Mouse (Mus musculus) heart, embryonic 12.5 days (tissue): ENCODE data around the gene Abhd17b. TPM values are rescaled to one million over a fixed set of nuclear protein-coding genes. Genes with fewer than 3 reads are reported as not detected.
"Not testable (repeated sequence)": the region's sequence is repeated elsewhere in the genome, so short reads cannot be mapped to it uniquely, and the experiment has no call there.

Experiments
- ATAC-seq: fragments of 200-750 bp; cut with Nextera tagmentation; 2 replicates; pipeline ENCODE4 v1.8.0; 2017; ENCODE audit warnings: moderate TSS enrichment, moderate library complexity; ENCODE audit not compliant: insufficient number of reproducible peaks, low FRiP score
- H3K27ac ChIP-seq: fragments of 300-500 bp; sonication (generic); 2 replicates; pipeline ENCODE4 v1.5.1; 2016; ENCODE audit warnings: mild to moderate bottlenecking, moderate library complexity; ENCODE audit not compliant: poor library complexity, severe bottlenecking
- H3K27me3 ChIP-seq: fragments of 300-500 bp; sonication (generic); replicated peaks from 2 replicates; pipeline ENCODE4 v1.6.1; 2016; ENCODE audit warnings: mild to moderate bottlenecking, moderate library complexity
- H3K36me3 ChIP-seq: fragments of 300-500 bp; sonication (generic); 2 replicates; pipeline ENCODE4 v1.6.1; 2016; ENCODE audit warnings: mild to moderate bottlenecking, moderate library complexity
- H3K4me1 ChIP-seq: fragments of 300-500 bp; sonication (generic); replicated peaks from 2 replicates; pipeline ENCODE4 v1.6.1; 2016; ENCODE audit warnings: mild to moderate bottlenecking
- H3K4me2 ChIP-seq: fragments of 300-500 bp; sonication (generic); 2 replicates; pipeline ENCODE4 v1.6.1; 2016; ENCODE audit warnings: mild to moderate bottlenecking, moderate library complexity
- H3K4me3 ChIP-seq: fragments of 300-500 bp; sonication (generic); 2 replicates; pipeline ENCODE4 v1.5.1; 2016; ENCODE audit warnings: mild to moderate bottlenecking
- H3K9ac ChIP-seq: fragments of 300-500 bp; sonication (generic); 2 replicates; pipeline ENCODE4 v1.6.1; 2016; ENCODE audit warnings: mild to moderate bottlenecking, moderate library complexity
- H3K9me3 ChIP-seq: fragments of 300-500 bp; sonication (generic); replicated peaks from 2 replicates; pipeline ENCODE4 v1.6.1; 2016; ENCODE audit warnings: mild to moderate bottlenecking, moderate library complexity
- WGBS: fragments of 180-500 bp; shearing (Covaris S2); methylation state at CpG from one replicate; pipeline ENCODE4 v1.1.7; 2016; 5-methylcytosine and 5-hydroxymethylcytosine counted together
- polyA plus RNA-seq: library from polyadenylated mRNA; unstranded; fragments of >200 nt; fragmentation: Nextera tagmentation; extraction: Ambion mirVana; gene quantifications from 2 replicates; pipeline ENCODE4 v1.2.1, GENCODE M21; 2016

Abhd17b gene
- polyA plus RNA-seq, 1 experiment from 2014 or later: 26.0 TPM

- Histone ChIP-seq H3K27ac (no peak overlapping the region), H3K27me3 (no peaks in the 10 kb centered on the region), H3K9ac (no peak overlapping the region), H3K4me2 (no peak overlapping the region), H3K4me3 (no peak overlapping the region), H3K9me3 (no peaks in the 10 kb centered on the region; the same call in none of the 2 replicates), H3K4me1 (0 out of 2 replicates have a peak, but pooled peaks cover 9% of the 10 kb centered on the region), H3K36me3 (no peaks in the 10 kb centered on the region)
- ATAC-seq: no peak
- 69% methylated on average over 10 of the region's 10 CpGs for WGBS
Observed at GRCm38 (mm10) chr19:21715005-21715442, 62.0 kb downstream of the Abhd17b start.

GRCm38 (mm10) chr19:21715515-21715914 is 62.5 kb downstream of the Abhd17b start:
- Histone ChIP-seq H3K4me2 (no peak overlapping the region), H3K4me1 (0 out of 2 replicates have a peak, but pooled peaks cover 9% of the 10 kb centered on the region), H3K36me3 (no peaks in the 10 kb centered on the region), H3K4me3 (no peak overlapping the region), H3K27me3 (no peaks in the 10 kb centered on the region), H3K9me3 (no peaks in the 10 kb centered on the region; the same call in none of the 2 replicates), H3K27ac (no peak overlapping the region), H3K9ac (no peak overlapping the region)
- 89% methylated on average over 9 of the region's 9 CpGs for WGBS
- no peak for ATAC-seq

GRCm38 (mm10) chr19:21716456-21716855 is 63.5 kb downstream of the Abhd17b start:
- no peak for ATAC-seq
- Histone ChIP-seq H3K27me3 (no peaks in the 10 kb centered on the region), H3K9ac (no peak overlapping the region), H3K9me3 (no peaks in the 10 kb centered on the region; the same call in none of the 2 replicates), H3K4me3 (no peak overlapping the region), H3K27ac (no peak overlapping the region), H3K4me2 (no peak overlapping the region), H3K36me3 (no peaks in the 10 kb centered on the region), H3K4me1 (0 out of 2 replicates have a peak, but pooled peaks cover 9% of the 10 kb centered on the region)
- 89% methylated on average over 3 of the region's 3 CpGs for WGBS

DNA sequence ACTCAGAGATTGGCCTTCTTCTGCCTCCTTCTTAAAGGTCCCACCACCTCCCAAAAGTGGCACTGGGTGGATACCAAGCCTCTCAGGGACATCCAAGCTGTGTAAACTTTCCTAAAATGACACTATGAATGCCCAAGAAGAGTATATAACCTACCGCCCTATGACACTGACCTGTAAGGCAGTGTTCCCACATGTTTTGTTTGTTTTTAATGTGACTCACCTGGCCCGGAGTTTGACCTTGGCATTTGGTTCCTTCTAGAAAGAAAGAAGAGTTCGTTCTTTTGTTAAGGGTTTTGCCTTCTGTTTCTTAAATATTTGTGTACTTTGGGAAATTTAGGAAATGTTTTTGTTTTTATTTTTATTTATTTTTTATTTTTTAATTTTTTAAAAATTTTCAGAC is 66.2 kb downstream of the Abhd17b start:
- no peak overlapping the region for H3K27ac ChIP-seq
- H3K4me3 ChIP-seq: no peak overlapping the region
- no peaks in the 10 kb centered on the region; the same call in 1 of the 2 replicates for H3K9me3 ChIP-seq
- H3K36me3 ChIP-seq: no peaks in the 10 kb centered on the region
- ATAC-seq: no peak
- WGBS: 75% methylated on average over 3 of the region's 3 CpGs
- H3K9ac ChIP-seq: no peak overlapping the region
- no peaks in the 10 kb centered on the region for H3K27me3 ChIP-seq
- 0 out of 2 replicates have a peak, but pooled peaks cover 7% of the 10 kb centered on the region for H3K4me1 ChIP-seq
- no peak overlapping the region for H3K4me2 ChIP-seq

DNA sequence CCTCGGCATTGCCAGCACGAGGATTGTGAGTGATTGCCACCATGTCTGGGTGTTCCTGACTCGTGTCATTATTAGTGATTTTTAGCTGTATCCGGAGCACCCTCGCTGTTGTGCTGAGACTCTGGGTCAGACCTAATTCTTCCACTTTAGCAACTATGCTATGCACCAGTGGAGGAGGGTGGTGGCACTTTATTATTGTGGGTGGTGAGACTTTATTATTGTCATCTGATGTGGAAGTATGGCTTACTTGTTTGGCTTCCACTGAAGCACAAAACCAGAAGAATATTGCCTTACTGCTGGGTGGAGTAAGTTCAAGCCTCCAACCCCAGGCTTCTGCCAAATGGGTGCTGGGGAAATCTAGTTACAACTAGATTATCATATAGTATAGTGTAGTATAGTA is 68.0 kb downstream of the Abhd17b start:
- Histone ChIP-seq H3K4me3 (no peak overlapping the region), H3K4me1 (no peaks in the 10 kb centered on the region), H3K27ac (no peak overlapping the region), H3K9ac (no peak overlapping the region), H3K36me3 (no peaks in the 10 kb centered on the region), H3K4me2 (no peak overlapping the region), H3K27me3 (no peaks in the 10 kb centered on the region), H3K9me3 (no peaks in the 10 kb centered on the region; the same call in 1 of the 2 replicates)
- 86% methylated on average over 5 of the region's 5 CpGs for WGBS
- no peak for ATAC-seq

DNA sequence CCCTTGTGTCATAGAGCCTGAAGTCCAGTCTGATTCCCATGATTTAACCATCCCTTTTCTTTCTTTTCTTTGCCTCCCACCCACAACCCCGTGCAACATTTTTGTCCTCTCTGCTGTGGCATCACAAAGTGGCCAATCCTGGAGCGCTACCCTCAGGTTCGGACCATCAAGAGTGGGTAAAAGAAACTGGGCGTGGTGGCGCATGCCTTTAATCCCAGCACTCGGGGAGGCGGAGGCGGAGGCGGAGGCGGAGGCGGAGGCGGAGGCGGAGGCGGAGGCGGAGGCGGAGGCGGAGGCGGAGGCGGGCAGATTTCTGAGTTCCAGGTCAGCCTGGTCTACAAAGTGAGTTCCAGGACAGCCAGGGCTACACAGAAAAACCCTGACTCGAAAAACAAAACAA is 70.3 kb downstream of the Abhd17b start:
- 92% methylated on average over 20 of the region's 20 CpGs for WGBS
- not testable (repeated sequence) for H3K27me3 ChIP-seq, H3K9ac ChIP-seq, ATAC-seq, H3K4me2 ChIP-seq, H3K36me3 ChIP-seq, H3K4me1 ChIP-seq, H3K9me3 ChIP-seq, H3K27ac ChIP-seq, H3K4me3 ChIP-seq

DNA sequence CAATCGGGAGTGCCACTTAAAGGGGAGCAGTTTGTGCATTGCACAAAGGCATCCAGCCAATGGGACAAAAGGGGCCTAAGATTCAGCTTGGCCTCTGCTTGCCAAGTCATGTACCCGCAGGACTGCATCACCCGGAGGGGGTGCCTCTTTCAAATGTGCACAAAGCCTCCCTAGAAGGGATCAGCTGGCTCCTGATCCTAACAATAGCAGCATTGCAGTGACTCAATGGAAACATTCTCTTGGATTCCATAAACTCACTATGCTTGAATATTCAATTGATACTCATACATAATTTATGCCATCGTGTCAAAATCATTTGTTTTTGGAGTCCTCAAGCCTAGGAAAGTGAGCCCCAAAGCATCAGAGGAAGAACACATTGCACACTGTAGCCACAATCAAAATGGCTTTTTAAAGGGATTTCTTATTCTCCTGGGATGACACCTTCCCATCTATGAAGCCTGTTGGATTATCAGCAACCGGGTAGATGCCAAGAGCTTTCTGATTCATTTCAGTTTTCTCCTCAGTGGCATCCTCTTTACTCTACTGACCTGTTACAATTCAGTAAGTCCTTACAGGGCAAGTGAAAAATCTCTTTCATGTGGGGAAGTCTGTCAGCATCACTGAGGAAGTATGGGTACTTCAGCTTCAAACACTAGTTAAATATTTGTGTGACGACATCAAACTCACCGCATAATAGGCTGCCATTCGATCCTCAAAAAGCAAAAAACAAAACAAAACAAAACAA is 71.1 kb downstream of the Abhd17b start:
- Histone ChIP-seq H3K9me3 (no peaks in the 10 kb centered on the region), H3K9ac (no peak overlapping the region), H3K27ac (no peak overlapping the region), H3K4me2 (no peak overlapping the region), H3K27me3 (no peaks in the 10 kb centered on the region), H3K4me1 (no peaks in the 10 kb centered on the region), H3K36me3 (no peaks in the 10 kb centered on the region), H3K4me3 (no peak overlapping the region)
- 82% methylated on average over 8 of the region's 8 CpGs for WGBS
- no peak for ATAC-seq

GRCm38 (mm10) chr19:21725168-21725567 is 72.2 kb downstream of the Abhd17b start:
- 85% methylated on average over 1 of the region's 1 CpGs for WGBS
- H3K4me1 ChIP-seq: no peaks in the 10 kb centered on the region
- no peaks in the 10 kb centered on the region for H3K36me3 ChIP-seq
- no peak overlapping the region for H3K9ac ChIP-seq
- H3K9me3 ChIP-seq: no peaks in the 10 kb centered on the region
- no peak overlapping the region for H3K4me2 ChIP-seq
- no peak overlapping the region for H3K4me3 ChIP-seq
- no peaks in the 10 kb centered on the region for H3K27me3 ChIP-seq
- H3K27ac ChIP-seq: no peak overlapping the region
- no peak for ATAC-seq

DNA sequence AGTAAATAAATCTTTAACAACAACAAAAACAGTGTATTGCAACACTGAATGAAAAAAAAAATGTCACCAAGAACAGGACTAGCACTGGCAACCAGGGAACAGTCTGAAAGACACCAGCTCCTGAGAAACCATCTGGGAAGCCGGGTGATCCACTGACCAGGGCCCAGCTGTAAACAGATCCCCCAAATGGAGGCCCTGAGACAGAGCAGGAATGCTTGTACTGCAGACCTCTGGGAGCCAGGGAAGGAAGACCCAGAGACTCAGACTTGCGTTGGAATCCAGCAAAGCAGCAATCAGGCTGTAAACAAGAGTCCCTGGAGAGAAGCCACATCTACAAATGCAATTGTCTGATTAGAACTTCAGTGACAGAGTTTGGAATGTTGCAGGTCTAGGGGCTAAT is 74.1 kb downstream of the Abhd17b start:
- Histone ChIP-seq H3K36me3 (no peaks in the 10 kb centered on the region), H3K27me3 (no peaks in the 10 kb centered on the region), H3K4me2 (no peak overlapping the region), H3K4me3 (no peak overlapping the region), H3K27ac (no peak overlapping the region), H3K9me3 (no peaks in the 10 kb centered on the region), H3K9ac (no peak overlapping the region), H3K4me1 (0 out of 2 replicates have a peak, but pooled peaks cover 5% of the 10 kb centered on the region)
- ATAC-seq: no peak
- WGBS: 22% methylated on average over 2 of the region's 2 CpGs

- H3K27me3 ChIP-seq: no peaks in the 10 kb centered on the region
- H3K9ac ChIP-seq: no peak overlapping the region
- no peaks in the 10 kb centered on the region for H3K9me3 ChIP-seq
- no peaks in the 10 kb centered on the region for H3K36me3 ChIP-seq
- no peak overlapping the region for H3K27ac ChIP-seq
- 89% methylated on average over 6 of the region's 6 CpGs for WGBS
- no peak overlapping the region for H3K4me2 ChIP-seq
- 0 out of 2 replicates have a peak, but pooled peaks cover 6% of the 10 kb centered on the region for H3K4me1 ChIP-seq
- no peak for ATAC-seq
- no peak overlapping the region for H3K4me3 ChIP-seq
Observed at GRCm38 (mm10) chr19:21728342-21728741, 75.4 kb downstream of the Abhd17b start.

- H3K9ac ChIP-seq: no peak overlapping the region
- H3K27ac ChIP-seq: no peak overlapping the region
- H3K27me3 ChIP-seq: no peaks in the 10 kb centered on the region
- H3K4me2 ChIP-seq: no peak overlapping the region
- H3K4me3 ChIP-seq: no peak overlapping the region
- no peak for ATAC-seq
- no peaks in the 10 kb centered on the region for H3K36me3 ChIP-seq
- no peaks in the 10 kb centered on the region for H3K9me3 ChIP-seq
- WGBS: 61% methylated on average over 5 of the region's 5 CpGs
- H3K4me1 ChIP-seq: 0 out of 2 replicates have a peak, but pooled peaks cover 6% of the 10 kb centered on the region
Observed at GRCm38 (mm10) chr19:21731887-21732286, 78.9 kb downstream of the Abhd17b start.
